Mouse (Mus musculus) thymus, adult 2 months (tissue): ENCODE data around the gene Dnm3. TPM values are rescaled to one million over a fixed set of nuclear protein-coding genes. Genes with fewer than 3 reads are reported as not detected.
"Not testable (repeated sequence)": the region's sequence is repeated elsewhere in the genome, so short reads cannot be mapped to it uniquely, and the experiment has no call there.

Experiments
- DNase-seq: peaks from one replicate; pipeline ENCODE4 v3.0.0; 2021
- H3K27ac ChIP-seq: fragments of 200-500 bp; 2 replicates; pipeline ENCODE4 v1.5.1; 2012; ENCODE audit warnings: low read length, control low read depth; ENCODE audit not compliant: control insufficient read depth, insufficient read depth
- H3K27me3 ChIP-seq: fragments of 200-500 bp; 2 replicates; pipeline ENCODE4 v1.6.1; 2012; ENCODE audit warnings: mild to moderate bottlenecking, low read length, moderate library complexity, mixed read lengths; ENCODE audit not compliant: control insufficient read depth, insufficient read depth
- H3K36me3 ChIP-seq: fragments of 200-500 bp; 2 replicates; pipeline ENCODE4 v1.6.1; 2012; ENCODE audit warnings: mild to moderate bottlenecking, low read length, moderate library complexity; ENCODE audit not compliant: control insufficient read depth, insufficient read depth
- H3K4me1 ChIP-seq: fragments of 200-500 bp; replicated peaks from 2 replicates; pipeline ENCODE4 v1.6.1; 2012; ENCODE audit warnings: low read length; ENCODE audit not compliant: control insufficient read depth, insufficient read depth
- H3K4me3 ChIP-seq: fragments of 200-500 bp; 2 replicates; pipeline ENCODE4 v1.5.1; 2012; ENCODE audit warnings: mild to moderate bottlenecking, low read length, control low read depth, moderate library complexity; ENCODE audit not compliant: control insufficient read depth, insufficient read depth
- CTCF ChIP-seq: fragments of 200-500 bp; IDR thresholded peaks from 2 replicates; pipeline ENCODE4 v1.5.1; 2012; ENCODE audit warnings: mild to moderate bottlenecking, control low read depth, low read length, moderate library complexity, borderline replicate concordance; ENCODE audit not compliant: control insufficient read depth, poor library complexity, insufficient read depth; ENCODE audit errors: extremely low read depth
- POLR2A ChIP-seq: fragments of 200-500 bp; IDR thresholded peaks from 2 replicates; pipeline ENCODE4 v1.6.1; 2012; ENCODE audit warnings: mild to moderate bottlenecking, low read length, control low read depth, moderate library complexity; ENCODE audit not compliant: control insufficient read depth, poor library complexity, insufficient read depth; ENCODE audit errors: extremely low read depth
- WGBS: fragments of 180-500 bp; shearing (Covaris S2); methylation state at CpG from one replicate; pipeline ENCODE4 v1.1.7; 2018; 5-methylcytosine and 5-hydroxymethylcytosine counted together
- polyA plus RNA-seq: library from polyadenylated mRNA; depleted of rRNA; stranded (reverse); fragments of >200 nt; gene quantifications from 2 replicates; pipeline ENCODE4 v1.2.3, GENCODE M21; 2012

Dnm3 gene
- polyA plus RNA-seq, 1 experiment: 1.1 TPM

DNA sequence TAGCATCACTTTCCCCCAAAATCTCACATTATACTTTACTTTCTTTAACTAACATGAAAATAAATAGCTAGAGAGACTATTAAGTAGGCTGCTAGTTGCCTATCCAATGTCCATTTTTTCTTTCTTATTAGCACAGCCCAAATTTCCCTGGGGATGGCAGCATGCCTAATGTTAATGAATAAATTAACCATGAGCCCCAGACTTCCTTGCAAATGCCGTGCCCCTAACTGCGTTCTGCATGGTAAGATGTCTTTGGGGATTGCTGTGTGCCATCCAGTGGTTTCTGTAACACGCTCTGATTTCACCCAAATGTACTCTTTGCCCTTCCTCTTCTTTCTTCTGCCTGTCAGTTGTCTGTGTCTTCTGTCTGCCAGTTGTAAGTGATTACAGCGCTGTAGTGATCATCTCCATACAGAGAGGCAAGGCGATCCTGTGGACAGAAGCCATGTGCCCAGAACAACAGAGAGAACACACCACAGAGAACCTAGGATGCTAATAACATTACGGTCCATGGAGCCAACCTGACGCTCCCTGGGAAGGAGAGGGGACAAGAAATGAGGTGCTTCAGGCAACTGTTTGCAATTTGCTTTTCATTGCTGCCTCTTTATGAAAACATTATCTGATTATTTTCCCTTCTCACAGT, 64.9 kb downstream of the Dnm3 start:
- no peak for DNase-seq
- Histone ChIP-seq H3K27ac (no peak overlapping the region), H3K4me3 (no peak overlapping the region), H3K27me3 (no peaks in the 10 kb centered on the region), H3K4me1 (no peaks in the 10 kb centered on the region), H3K36me3 (no peaks in the 10 kb centered on the region)
- TF ChIP-seq CTCF (no peak), POLR2A (no peak)
- WGBS: 95% methylated on average over 7 of the region's 7 CpGs

DNA sequence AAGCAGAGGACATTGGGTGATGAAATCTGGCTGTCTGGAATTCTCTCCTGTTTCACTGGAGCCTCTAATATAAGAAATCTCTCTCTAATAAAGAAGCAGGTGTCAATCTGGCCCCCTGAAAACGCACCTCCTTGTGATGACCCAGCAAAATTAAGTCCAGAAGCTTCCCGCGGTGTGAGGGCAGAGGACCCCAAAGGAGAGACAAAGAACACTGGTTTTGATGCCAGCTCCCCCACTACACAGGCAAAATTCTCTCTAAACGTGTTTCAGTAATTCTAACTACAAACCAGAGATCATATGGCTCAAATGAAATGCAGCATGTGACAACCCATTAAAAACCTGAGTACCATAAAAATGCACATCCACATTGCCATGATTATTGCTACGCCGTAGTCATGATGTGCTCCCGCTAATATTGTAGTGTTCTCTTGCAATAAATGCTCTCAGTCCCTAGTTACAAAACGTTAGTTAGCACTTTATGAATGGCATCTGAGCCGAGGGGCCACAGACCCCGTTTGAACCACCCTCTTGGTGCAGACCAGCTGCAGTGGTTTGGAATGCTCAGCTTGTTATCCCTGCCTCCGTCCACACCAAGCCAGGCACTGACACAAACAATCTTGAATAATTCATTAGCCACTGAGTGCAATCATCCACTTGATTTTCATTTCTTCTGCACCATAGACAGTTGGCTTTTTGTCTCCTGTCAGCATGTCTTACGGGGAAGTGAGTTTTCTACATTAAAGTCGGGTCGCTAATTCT, 67.4 kb downstream of the Dnm3 start:
- DNase-seq: no peak
- TF ChIP-seq CTCF: no peak
- no peak for TF ChIP-seq POLR2A
- no peaks in the 10 kb centered on the region for H3K27me3 ChIP-seq
- H3K27ac ChIP-seq: no peak overlapping the region
- no peak overlapping the region for H3K4me3 ChIP-seq
- 91% methylated on average over 14 of the region's 14 CpGs for WGBS
- H3K4me1 ChIP-seq: no peaks in the 10 kb centered on the region
- no peaks in the 10 kb centered on the region for H3K36me3 ChIP-seq

DNA sequence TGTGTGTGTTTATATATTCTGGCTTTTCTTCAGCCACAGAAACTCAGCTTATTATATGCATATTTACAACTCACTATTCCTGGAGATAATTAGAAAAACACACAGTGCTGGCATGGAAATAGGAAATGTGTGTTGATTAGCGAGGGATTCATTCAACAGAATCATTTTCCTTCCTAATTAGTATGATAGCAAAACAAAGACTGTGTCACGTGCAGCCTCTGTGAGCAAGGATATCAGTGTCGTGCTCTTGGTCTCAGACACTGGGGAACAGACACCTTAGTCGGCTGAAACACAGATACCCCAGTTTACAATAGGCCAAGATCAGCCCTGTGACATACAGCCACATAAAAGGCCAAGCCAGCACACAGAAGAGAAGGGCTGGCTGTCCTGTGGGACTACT, 83.3 kb downstream of the Dnm3 start:
- Histone ChIP-seq H3K27me3 (no peaks in the 10 kb centered on the region), H3K4me3 (no peak overlapping the region), H3K36me3 (no peaks in the 10 kb centered on the region), H3K27ac (no peak overlapping the region), H3K4me1 (no peaks in the 10 kb centered on the region)
- DNase-seq: no peak
- WGBS: 86% methylated on average over 4 of the region's 4 CpGs
- TF ChIP-seq POLR2A (no peak), CTCF (no peak)

DNA sequence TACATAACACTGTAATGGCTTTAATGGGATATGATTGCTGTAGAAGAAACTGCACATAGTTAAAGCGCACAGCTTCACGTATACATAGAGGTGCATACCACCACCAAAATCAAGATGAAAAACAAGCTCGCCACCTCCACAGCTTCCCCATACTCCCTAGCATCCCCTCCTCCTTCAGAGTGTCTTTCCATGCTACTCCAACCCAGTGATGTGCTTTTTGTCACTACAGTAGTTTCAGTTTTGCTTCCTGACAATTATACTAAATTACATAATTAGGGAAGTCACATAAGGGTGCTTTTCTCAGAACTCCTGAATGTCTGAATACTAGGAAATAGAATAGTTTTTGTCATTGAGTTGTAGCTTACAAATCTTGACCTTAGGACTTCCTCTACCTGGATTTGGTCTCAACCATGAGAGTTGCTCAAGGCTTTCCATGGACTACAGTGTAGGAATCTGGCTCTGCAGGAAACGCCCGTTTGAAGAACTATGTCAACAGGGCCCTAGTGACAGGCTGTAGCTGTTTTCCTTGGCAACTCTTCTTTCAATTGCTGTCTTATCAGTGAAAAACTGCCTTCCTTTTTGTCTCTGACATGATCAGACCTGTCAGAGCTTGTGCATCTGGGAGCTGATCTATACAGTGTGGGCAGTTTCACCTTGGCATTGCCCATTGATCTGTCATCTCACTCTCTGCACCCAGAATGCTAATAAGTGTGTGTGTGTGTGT, 89.2 kb downstream of the Dnm3 start:
- DNase-seq: no peak

DNA sequence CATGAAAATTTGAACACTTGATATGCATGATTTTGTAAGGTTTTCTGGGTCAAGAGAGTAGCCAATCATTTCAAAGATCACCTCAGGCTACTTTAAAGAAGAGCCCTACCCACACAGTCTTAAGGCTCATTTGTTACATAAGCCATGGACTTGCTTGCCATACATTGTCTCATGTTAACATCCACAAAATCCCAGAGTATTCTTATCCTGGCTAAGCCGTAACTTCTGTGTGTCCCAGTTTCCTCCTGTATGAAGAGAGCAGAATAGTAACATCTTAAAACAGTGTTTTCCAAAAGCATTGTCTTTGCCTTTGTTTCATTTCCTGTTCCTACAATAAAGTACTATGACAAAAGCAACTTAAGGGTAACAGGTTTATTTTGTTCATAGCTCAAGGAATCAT, 104.8 kb downstream of the Dnm3 start:
- 100% methylated on average over 1 of the region's 1 CpGs for WGBS
- H3K4me3 ChIP-seq: not testable (repeated sequence)

More for the DNA sequence above, 89.2 kb downstream of the Dnm3 start:
- TF ChIP-seq POLR2A: no peak
- no peak for TF ChIP-seq CTCF
- Histone ChIP-seq H3K4me1 (no peaks in the 10 kb centered on the region), H3K4me3 (no peak overlapping the region), H3K36me3 (no peaks in the 10 kb centered on the region), H3K27ac (no peak overlapping the region), H3K27me3 (no peaks in the 10 kb centered on the region)
- WGBS: 70% methylated on average over 5 of the region's 5 CpGs

DNA sequence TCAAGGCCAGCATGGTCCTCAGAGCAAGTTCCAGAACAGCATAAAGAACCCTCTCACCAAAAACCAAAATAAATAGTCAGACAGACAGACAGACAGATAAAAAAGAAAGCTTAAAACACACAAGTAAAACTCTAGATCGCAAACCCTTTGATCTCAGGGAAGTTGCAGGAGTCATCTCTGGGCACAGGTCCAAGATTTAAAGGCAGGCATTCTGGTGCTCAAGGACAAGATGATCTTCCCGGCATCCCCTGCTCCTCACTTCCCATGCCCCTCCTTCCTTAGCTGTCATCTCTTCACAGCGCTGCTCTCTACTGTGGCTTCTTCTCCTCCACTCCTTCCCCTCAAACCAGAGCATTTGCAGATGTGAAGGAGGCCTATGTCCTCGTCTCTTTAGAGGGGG, 108.1 kb downstream of the Dnm3 start:
- Histone ChIP-seq H3K27me3 (no peaks in the 10 kb centered on the region), H3K4me3 (no peak overlapping the region), H3K4me1 (no peaks in the 10 kb centered on the region), H3K27ac (no peak overlapping the region), H3K36me3 (no peaks in the 10 kb centered on the region)
- DNase-seq: no peak
- TF ChIP-seq CTCF (no peak), POLR2A (no peak)
- WGBS: 43% methylated on average over 4 of the region's 4 CpGs

More for the DNA sequence above, 104.8 kb downstream of the Dnm3 start:
- H3K4me1 ChIP-seq, H3K27ac ChIP-seq, H3K36me3 ChIP-seq, DNase-seq, H3K27me3 ChIP-seq: not testable (repeated sequence)

DNA sequence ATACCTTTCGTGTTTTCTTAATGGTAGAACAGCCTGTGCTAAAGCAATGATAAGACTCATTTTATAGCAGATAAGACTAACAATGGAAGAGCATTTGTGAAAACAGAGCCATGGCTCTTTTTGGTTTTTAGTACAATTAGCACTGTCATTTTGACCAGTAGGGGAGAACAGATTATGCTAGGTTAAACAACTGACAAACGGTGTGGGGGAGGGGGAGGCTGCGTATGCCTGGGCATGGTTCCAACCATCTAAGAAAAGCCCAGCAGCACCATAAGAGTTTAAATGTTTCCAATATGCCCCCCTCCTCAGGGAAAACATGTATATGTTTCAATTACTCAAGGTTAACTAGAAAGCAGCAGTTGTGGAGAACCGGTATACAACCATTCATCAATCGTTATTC, 115.9 kb downstream of the Dnm3 start:
- no peaks in the 10 kb centered on the region for H3K36me3 ChIP-seq
- WGBS: 77% methylated on average over 5 of the region's 5 CpGs
- H3K4me1 ChIP-seq: no peaks in the 10 kb centered on the region
- no peak for DNase-seq
- no peak overlapping the region for H3K27ac ChIP-seq
- no peak for TF ChIP-seq CTCF
- H3K4me3 ChIP-seq: no peak overlapping the region
- H3K27me3 ChIP-seq: no peaks in the 10 kb centered on the region
